Mouse (Mus musculus) mouse embryonic stem cell (cell line): Measurements from ENCODE around the gene Unc5c.

Experiments used
- in situ Hi-C, 2 experiments: fragments of 300-500 bp; cut with MboI; formaldehyde crosslinking; loops; 1 replicate in 1 of 2; 3 replicates in 1 of 2; pipeline ENCODE4 v1.14.3; 2019 to 2020; ENCODE audit warnings: low sequenced_read_pairs in 2 of 2, low pct_unique_long_range_greater_than_20kb in 1 of 2, mixed read lengths in 1 of 2; ENCODE audit not compliant: unreplicated experiment in 1 of 2

Gene Unc5c

GRCm38 (mm10) chr3:141778411-141778919 is 313.4 kb downstream of the Unc5c start:
- in situ Hi-C loops, result no loop called here

GRCm38 (mm10) chr3:141779186-141779585 is 314.2 kb downstream of the Unc5c start:
- in situ Hi-C loops, result no loop called here

- in situ Hi-C loops, result no loop called here
Observed at GRCm38 (mm10) chr3:141782553-141782952, 317.5 kb downstream of the Unc5c start.

GRCm38 (mm10) chr3:141791026-141791780 is 326.2 kb downstream of the Unc5c start:
- in situ Hi-C loops, result no loop called here

GRCm38 (mm10) chr3:141792106-141792505 is 327.1 kb downstream of the Unc5c start:
- in situ Hi-C loops, result no loop called here

GRCm38 (mm10) chr3:141793755-141794154 is 328.7 kb downstream of the Unc5c start:
- in situ Hi-C loops, result no loop called here

- in situ Hi-C loops, result no loop called here
Observed at GRCm38 (mm10) chr3:141794371-141794770, 329.4 kb downstream of the Unc5c start.

GRCm38 (mm10) chr3:141797372-141797771 is 332.4 kb downstream of the Unc5c start:
- in situ Hi-C loops, result no loop called here

GRCm38 (mm10) chr3:141797789-141798188 is 332.8 kb downstream of the Unc5c start:
- in situ Hi-C loops, result no loop called here

- in situ Hi-C loops, result no loop called here
Observed at GRCm38 (mm10) chr3:141804133-141804532, 339.1 kb downstream of the Unc5c start.

GRCm38 (mm10) chr3:141809581-141809980 is 344.6 kb downstream of the Unc5c start:
- in situ Hi-C loops, result no loop called here

GRCm38 (mm10) chr3:141810944-141811343 is 345.9 kb downstream of the Unc5c start:
- in situ Hi-C loops, result no loop called here

GRCm38 (mm10) chr3:141811348-141811747 is 346.3 kb downstream of the Unc5c start:
- in situ Hi-C loops, result no loop called here

- in situ Hi-C loops, result no loop called here
Observed at GRCm38 (mm10) chr3:141814776-141815175, 349.8 kb downstream of the Unc5c start.

- in situ Hi-C loops, result no loop called here
Observed at GRCm38 (mm10) chr3:141818615-141819312, 353.7 kb downstream of the Unc5c start.

- in situ Hi-C loops, result no loop called here
Observed at GRCm38 (mm10) chr3:141819331-141819941, 354.4 kb downstream of the Unc5c start.

- in situ Hi-C loops, result no loop called here
Observed at GRCm38 (mm10) chr3:141828301-141828700, 363.3 kb downstream of the Unc5c start.

- in situ Hi-C loops, result no loop called here
Observed at GRCm38 (mm10) chr3:141831135-141831534, 366.1 kb downstream of the Unc5c start.

- in situ Hi-C loops, result no loop called here
Observed at GRCm38 (mm10) chr3:141838864-141839263, 373.8 kb downstream of the Unc5c start.
